Mouse (Mus musculus) brain, embryonic 14.5 days (tissue): ENCODE data around the gene Eln. TPM values are rescaled to one million over a fixed set of nuclear protein-coding genes. Genes with fewer than 3 reads are reported as not detected.
A peak's percentile ranks its signal among the peaks of the same experiment; 100 is the strongest.

Experiments
- DNase-seq: peaks from one replicate; pipeline ENCODE4 v3.0.0-alpha.2; 2011; ENCODE audit warnings: low read depth
- CTCF ChIP-seq: fragments of 200-500 bp; IDR thresholded peaks from 2 replicates; pipeline ENCODE4 v1.5.1; 2012; ENCODE audit warnings: inconsistent platforms, mild to moderate bottlenecking, moderate library complexity, borderline replicate concordance; ENCODE audit not compliant: insufficient read depth, insufficient read length; ENCODE audit errors: extremely low read depth
- POLR2A ChIP-seq: fragments of 200-500 bp; IDR thresholded peaks from 2 replicates; pipeline ENCODE4 v1.6.1; 2012; ENCODE audit warnings: mild to moderate bottlenecking, inconsistent platforms, borderline replicate concordance; ENCODE audit not compliant: poor library complexity, insufficient read depth, insufficient read length, severe bottlenecking; ENCODE audit errors: extremely low read depth
- polyA plus RNA-seq: library from polyadenylated mRNA; depleted of rRNA; stranded (reverse); fragments of >200 nt; gene quantifications from 2 replicates; pipeline ENCODE4 v1.2.3, GENCODE M21; 2012

Gene Eln
- polyA plus RNA-seq, 1 experiment: 29.1 TPM

GRCm38 (mm10) chr5:134765441-134765840 lies 18.3 kb upstream of the Eln start:
- no peak for TF ChIP-seq POLR2A
- no peak for TF ChIP-seq CTCF
- no peak for DNase-seq

DNA sequence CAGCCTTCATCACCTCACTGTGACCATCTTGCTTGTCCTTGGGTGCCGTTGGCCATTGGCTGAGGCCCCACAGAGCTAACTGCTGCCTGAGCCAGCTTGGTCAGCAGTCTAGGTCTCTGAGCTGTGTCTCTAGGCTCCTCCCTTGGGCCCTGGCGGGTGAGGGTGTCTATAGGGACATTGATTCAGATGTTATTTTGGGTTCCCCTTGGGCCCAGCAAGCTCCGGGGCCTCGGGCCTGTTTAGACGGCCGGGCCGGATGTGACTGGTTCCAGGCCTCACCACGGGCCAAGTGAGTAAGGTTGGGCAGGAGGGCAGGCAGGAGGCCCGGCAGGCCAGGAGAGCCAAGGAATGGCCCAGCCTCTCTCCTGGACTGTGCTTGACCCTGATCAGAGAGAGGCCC lies 16.2 kb upstream of the Eln start:
- no peak for TF ChIP-seq POLR2A
- TF ChIP-seq CTCF: no peak
- no peak for DNase-seq

DNA sequence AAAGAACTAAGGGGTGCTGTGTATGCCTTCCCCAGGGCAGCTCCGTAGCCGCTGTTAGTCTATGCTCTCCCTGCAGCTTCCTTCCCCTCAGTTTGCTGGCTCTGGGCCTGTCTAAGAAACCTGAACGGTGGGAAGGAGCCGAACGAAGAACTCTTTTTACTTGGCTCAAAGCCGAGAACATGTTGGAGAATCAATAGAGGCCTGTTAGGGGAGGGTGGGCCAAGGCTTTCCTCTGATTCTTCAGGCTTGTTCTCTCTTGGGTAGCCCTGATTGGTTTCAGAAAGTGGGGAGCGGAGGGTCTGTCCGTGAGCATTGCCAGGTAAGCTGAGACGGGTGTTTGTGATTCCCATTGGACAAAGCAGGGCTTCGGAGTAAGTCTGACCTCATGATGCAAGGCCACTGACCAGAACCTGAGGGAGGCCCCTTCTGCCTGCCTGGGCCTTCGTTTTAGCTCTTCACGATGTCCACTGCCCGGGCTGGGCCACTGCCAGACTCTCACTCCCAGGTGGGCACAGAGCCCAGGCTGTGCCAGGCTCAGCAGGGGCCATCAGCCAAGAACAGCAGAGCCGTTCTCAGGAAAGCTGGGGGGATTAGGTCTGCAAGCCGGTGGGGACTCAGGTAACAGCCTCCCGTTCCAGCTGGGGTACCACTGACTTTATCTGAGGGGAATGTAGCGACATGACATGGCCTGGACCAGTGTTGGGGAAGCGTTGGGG lies 14.4 kb upstream of the Eln start:
- TF ChIP-seq POLR2A (no peak), CTCF (no peak)

DNA sequence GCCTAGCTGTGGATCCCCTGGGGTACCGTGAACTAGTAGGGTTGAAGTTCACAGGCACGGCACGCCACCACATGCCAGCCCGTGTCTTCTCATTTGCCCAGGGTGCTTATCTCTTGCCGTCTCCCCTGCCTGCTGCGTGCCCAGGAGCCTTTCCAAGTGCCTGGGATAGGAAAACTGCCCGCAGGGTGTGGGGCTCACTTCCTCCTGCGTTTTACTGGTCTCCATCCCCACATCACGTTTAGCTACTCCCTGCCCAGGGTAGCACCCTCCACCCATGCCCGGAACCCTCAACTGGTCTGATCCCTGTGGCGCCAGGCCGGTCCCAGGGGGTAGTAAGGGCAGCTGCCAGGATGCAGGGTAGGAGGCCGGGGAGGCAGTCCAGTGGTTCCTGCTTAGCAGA lies 8.9 kb upstream of the Eln start:
- TF ChIP-seq CTCF (no peak), POLR2A (no peak)
- no peak for DNase-seq

More for the DNA sequence above, 14.4 kb upstream of the Eln start:
- peak; percentile 77 for DNase-seq

GRCm38 (mm10) chr5:134754096-134754495 lies 7.0 kb upstream of the Eln start:
- TF ChIP-seq POLR2A (no peak), CTCF (no peak)

GRCm38 (mm10) chr5:134750469-134750868 lies 3.3 kb upstream of the Eln start:
- TF ChIP-seq POLR2A (no peak), CTCF (no peak)

More at GRCm38 (mm10) chr5:134754096-134754495, 7.0 kb upstream of the Eln start:
- DNase-seq: no peak

DNA sequence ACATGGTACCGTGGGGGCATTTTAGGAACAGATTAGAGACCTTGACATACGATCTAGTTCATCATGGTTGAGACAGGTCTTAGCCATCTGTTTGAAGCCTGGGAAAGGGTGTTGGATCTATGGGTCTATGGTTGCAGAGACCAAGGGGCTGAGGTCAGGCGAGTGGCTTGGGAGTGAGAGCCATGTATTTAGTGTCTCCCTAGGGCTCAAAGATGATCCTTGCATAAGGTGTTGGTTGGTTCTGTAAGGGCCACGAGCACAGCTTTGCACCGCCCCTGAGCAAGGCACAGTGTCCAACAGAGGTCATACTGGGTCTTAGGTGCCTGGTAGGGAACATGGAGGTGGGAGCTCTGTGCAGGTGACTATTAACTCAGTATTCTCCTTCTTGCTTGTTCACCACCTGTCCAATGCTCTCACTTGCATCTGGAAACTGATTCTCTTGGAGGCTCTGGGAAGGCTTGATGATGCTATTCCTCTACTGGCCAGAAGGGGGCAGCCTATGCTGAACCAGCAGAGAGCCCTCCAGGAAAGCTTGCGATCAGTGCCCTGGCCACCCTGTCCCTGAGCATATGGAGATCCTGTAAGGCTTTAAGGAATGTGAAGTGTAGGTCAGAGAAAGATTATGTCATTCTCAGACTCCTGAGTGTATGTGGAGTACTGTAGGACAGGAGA lies 960 bp upstream of the Eln start:
- TF ChIP-seq CTCF (peak; percentile 78), POLR2A (no peak)
- DNase-seq: peak; percentile 78

More at GRCm38 (mm10) chr5:134750469-134750868, 3.3 kb upstream of the Eln start:
- DNase-seq: no peak

DNA sequence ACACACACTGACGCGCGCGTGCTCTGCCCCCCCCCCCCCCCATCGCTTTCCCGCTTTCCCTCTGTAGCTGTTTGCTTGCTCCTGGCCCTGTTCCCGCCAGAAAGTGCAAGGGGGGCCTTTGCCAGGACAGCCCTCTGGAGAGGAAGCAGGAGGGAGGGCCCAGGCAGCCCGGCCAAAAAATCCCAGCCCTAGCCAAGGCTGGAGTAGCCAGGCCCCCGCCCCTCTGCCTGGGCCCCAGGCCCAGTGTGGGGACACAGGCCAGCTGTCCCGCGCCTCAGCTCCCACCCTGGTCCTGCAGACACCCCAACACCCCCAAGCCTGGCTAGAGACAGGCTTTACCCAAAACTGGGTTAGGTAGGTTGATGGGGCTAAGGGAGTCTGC lies 380 bp upstream of the Eln start:
- DNase-seq: peak; percentile 92
- TF ChIP-seq CTCF: no peak
- TF ChIP-seq POLR2A: no peak

- DNase-seq: no peak
- TF ChIP-seq POLR2A (no peak), CTCF (no peak)
Observed at GRCm38 (mm10) chr5:134746201-134746600, 922 bp downstream of the Eln start.

DNA sequence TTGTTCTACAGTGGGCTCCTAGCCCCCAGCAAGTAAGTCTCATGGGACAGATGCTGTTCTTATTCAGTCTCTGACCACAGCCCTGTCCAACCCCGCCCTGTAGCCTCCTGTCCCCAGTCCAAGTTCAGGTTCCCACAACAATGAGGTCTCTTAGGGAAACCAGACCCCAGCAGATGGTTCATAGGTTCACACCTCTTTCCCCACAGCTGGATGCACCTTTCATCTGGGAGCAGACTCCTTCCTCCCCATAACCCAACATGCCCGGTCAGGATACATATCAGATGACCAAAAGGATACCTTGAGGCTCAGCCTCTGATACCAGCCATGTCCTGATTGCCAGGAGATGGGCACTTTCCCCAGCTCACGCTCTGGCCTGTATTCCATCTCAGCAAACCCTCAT lies 1.3 kb downstream of the Eln start:
- TF ChIP-seq CTCF (no peak), POLR2A (no peak)
- no peak for DNase-seq

DNA sequence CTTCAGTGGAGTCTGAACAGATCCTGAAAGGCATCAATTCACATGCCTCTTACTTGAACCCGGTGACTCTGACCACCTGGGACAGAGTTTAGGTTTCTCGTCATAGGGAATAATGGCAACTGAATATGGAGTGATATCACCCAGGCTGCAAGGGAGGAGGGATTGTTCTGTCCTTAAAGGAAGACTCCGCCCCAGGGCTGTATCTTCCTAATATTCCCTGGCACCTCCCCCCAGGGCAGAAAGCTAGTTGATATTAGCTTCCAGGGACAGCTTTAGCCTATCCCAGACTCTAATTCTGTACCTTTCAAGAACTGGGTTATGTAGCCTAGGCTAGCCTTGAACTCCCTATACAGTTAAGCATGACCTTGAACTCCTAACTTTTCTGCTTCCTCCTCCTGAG lies 2.1 kb downstream of the Eln start:
- TF ChIP-seq CTCF: no peak
- TF ChIP-seq POLR2A: no peak
- DNase-seq: no peak

DNA sequence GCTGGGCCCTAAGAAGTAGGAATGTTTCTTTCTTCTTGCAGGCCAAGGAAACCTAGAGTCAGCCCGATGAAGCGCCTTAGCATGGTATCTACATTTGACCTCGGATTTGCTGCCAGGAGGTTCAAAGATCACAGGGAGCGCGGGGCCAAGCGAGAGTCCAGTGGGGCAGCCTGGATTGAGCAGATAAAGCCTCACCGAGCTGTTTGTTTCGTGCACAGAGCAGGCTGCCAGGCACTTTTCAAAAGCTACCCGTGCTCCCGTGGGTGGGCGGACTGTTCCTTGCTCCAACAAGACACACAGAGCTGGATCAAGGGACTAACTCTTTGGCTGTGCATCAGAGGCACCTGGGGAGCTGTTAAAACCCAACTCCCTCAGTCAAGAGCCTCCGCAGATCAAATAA lies 3.1 kb downstream of the Eln start:
- TF ChIP-seq CTCF: no peak
- TF ChIP-seq POLR2A: no peak
- peak; percentile 26 for DNase-seq

DNA sequence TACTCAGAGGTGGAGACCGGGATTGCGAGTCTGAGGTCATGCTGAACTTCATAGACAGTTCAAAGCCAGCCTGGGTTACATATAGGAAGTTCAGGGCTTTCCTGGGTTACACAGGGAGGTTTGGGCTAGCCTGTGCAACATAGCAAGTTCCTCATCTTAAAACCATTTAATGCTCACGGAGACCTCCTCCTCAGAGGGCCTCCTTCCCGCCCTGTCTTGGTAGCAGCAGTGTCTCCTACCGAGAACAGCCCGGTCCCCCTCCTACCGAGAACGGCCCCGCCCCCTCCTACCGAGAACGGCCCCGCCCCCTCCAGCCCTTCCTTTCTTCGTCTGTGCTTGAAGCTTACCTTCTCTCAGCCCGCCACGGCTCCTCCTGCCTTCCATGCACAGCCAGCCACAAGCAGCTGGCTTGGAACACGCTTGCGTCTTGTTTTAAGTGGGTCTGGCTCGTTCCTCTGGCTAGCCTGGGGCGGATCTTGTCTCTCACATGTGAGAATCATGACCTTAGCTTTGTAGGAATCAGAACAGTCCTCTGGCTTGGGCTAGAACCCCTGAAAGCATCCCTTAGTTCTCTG lies 4.8 kb downstream of the Eln start:
- TF ChIP-seq CTCF (no peak), POLR2A (no peak)
- peak; percentile 37 for DNase-seq
